Mouse (Mus musculus) lung, postnatal 0 days (tissue): ENCODE measurements around the gene Tm9sf3. TPM values are rescaled to one million over a fixed set of nuclear protein-coding genes. Genes with fewer than 3 reads are reported as not detected.

ENCODE experiments used
- ATAC-seq: fragments of 200-750 bp; cut with Nextera tagmentation; 2 replicates; pipeline ENCODE4 v1.8.0; 2017; ENCODE audit warnings: moderate library complexity
- DNase-seq: peaks from one replicate; pipeline ENCODE4 v3.0.0-alpha.2; 2016; ENCODE audit warnings: low spot score
- H3K27ac ChIP-seq: fragments of 300-500 bp; sonication (generic); 2 replicates; pipeline ENCODE4 v1.5.1; 2014; ENCODE audit warnings: antibody characterized with exemption, mild to moderate bottlenecking, low read length, mixed read lengths
- H3K27me3 ChIP-seq: fragments of 300-500 bp; sonication (generic); replicated peaks from 2 replicates; pipeline ENCODE4 v1.6.1; 2014; ENCODE audit warnings: low read length, mixed read lengths; ENCODE audit not compliant: insufficient read depth
- H3K36me3 ChIP-seq: fragments of 300-500 bp; sonication (generic); 2 replicates; pipeline ENCODE4 v1.6.1; 2014; ENCODE audit warnings: low read length, mixed read lengths; ENCODE audit not compliant: insufficient read depth
- H3K4me1 ChIP-seq: fragments of 300-500 bp; sonication (generic); 2 replicates; pipeline ENCODE4 v1.6.1; 2014; ENCODE audit warnings: antibody characterized with exemption, low read depth, low read length, mixed read lengths; ENCODE audit not compliant: insufficient read depth
- H3K4me2 ChIP-seq: fragments of 300-500 bp; sonication (generic); replicated peaks from 2 replicates; pipeline ENCODE4 v1.6.1; 2014; ENCODE audit warnings: low read depth, mild to moderate bottlenecking, low read length, moderate library complexity, mixed read lengths
- H3K4me3 ChIP-seq: fragments of 300-500 bp; sonication (generic); 2 replicates; pipeline ENCODE4 v1.5.1; 2014; ENCODE audit warnings: low read depth, low read length
- H3K9ac ChIP-seq: fragments of 300-500 bp; sonication (generic); replicated peaks from 2 replicates; pipeline ENCODE4 v1.6.1; 2014; ENCODE audit warnings: low read depth, mild to moderate bottlenecking
- H3K9me3 ChIP-seq: fragments of 300-500 bp; sonication (generic); 2 replicates; pipeline ENCODE4 v1.6.1; 2016; ENCODE audit warnings: low read length, mixed read lengths
- CTCF ChIP-seq: IDR thresholded peaks from 2 replicates; pipeline ENCODE4 v1.5.1; 2016; ENCODE audit warnings: antibody characterized with exemption, mild to moderate bottlenecking
- EP300 ChIP-seq: IDR thresholded peaks from 2 replicates; pipeline ENCODE4 v1.6.1; 2016; ENCODE audit warnings: antibody characterized with exemption, mild to moderate bottlenecking, control low read depth
- WGBS: fragments of 180-500 bp; shearing (Covaris S2); extraction: QIAGEN DNeasy Blood & Tissue Kit; methylation state at CpG from one replicate; pipeline ENCODE4 v1.1.7; 2014; 5-methylcytosine and 5-hydroxymethylcytosine counted together
- polyA plus RNA-seq: library from polyadenylated mRNA; unstranded; fragments of >200 nt; fragmentation: Nextera tagmentation; extraction: Ambion mirVana; gene quantifications from 2 replicates; pipeline ENCODE4 v1.2.1, GENCODE M21; 2015

Tm9sf3 gene
- polyA plus RNA-seq, 1 experiment from 2014 or later = 93.7 TPM

DNA sequence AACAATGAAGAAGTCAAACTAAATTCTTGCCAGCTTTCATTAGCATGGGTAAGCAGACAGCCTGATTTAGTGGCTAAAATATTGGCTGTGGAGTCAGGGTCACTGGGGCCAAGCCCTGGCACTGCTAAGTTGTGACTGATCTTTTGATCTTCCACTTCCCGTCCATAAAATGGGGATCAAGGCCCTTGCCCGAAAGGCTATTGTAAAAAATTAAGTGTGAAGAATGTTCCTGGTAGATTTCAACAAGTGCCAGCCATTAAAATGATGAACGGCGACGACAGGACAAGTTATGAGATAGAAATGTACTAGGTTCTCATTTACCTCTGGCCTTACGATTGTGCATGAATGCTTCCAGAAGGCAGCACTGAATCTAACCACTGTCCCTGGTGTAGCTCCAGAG lies 38.1 kb upstream of the Tm9sf3 start:
- Histone ChIP-seq H3K4me1 (no peaks in the 10 kb centered on the region), H3K9me3 (no peaks in the 10 kb centered on the region), H3K27me3 (no peaks in the 10 kb centered on the region), H3K4me2 (no peak overlapping the region), H3K36me3 (no peaks in the 10 kb centered on the region), H3K4me3 (no peak overlapping the region), H3K9ac (no peak overlapping the region), H3K27ac (no peak overlapping the region)
- ATAC-seq (no peak), DNase-seq (no peak)
- WGBS = 54% methylated on average over 6 of the region's 6 CpGs
- TF ChIP-seq EP300 = no peak
- TF ChIP-seq CTCF = no peak

DNA sequence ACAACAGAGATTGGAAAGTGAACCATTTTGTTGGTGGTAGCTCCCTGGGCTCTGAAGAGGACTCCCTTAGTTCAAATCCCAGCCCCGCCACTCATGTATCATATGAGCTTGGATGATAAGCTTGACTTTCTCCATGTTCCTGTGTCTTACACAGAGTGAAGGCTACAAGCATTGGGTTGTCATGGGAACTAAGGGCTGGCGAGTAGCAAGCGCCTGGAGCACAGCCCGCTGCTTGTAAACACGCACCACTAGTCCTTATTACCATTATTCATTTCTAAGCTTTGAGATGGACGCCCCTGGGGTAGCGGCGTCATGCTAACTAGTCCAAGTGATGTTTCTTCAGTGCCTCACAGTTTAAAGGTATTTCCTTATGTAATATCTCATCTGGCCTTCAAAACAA lies 35.6 kb upstream of the Tm9sf3 start:
- WGBS = 85% methylated on average over 8 of the region's 8 CpGs
- no peaks in the 10 kb centered on the region for H3K27me3 ChIP-seq
- no peak overlapping the region for H3K9ac ChIP-seq
- ATAC-seq (no peak), DNase-seq (no peak)
- no peak overlapping the region for H3K27ac ChIP-seq
- no peaks in the 10 kb centered on the region for H3K9me3 ChIP-seq
- no peak overlapping the region for H3K4me2 ChIP-seq
- no peak overlapping the region for H3K4me3 ChIP-seq
- no peaks in the 10 kb centered on the region for H3K4me1 ChIP-seq
- H3K36me3 ChIP-seq = no peaks in the 10 kb centered on the region
- no peak for TF ChIP-seq EP300
- TF ChIP-seq CTCF = no peak

DNA sequence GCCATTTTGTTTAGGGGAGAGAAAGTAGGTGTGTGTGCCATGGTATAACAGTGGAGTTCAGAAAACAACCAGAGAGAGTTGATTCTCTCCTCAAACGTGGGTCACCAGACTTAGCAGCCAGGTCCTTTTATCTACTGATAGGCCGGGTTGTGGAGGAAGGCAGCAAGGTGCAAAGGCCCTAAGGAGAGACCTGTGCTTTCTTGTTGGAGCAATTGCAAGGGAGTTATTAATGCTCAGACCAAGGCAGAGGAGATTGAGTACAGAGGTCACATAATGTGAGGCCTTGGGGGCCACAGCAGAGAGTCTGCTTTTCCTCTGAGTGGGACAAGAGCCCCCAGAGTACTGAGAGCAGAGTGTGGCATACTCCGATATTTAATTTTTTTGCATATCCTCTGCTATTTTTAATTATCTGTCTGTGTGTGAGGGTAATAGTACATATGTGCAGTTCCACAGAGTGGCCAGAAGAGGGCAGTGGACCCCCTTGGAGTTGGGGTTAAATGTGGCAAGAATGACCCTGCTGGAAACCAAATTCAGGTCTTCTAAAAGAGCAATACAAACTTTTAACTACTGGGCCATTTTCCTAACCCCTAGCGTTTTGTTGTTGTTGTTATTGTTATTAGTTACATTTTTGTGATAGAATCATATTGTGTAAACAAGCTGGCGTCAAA lies 27.3 kb upstream of the Tm9sf3 start:
- H3K27ac ChIP-seq = no peak overlapping the region
- no peak overlapping the region for H3K9ac ChIP-seq
- H3K36me3 ChIP-seq = no peaks in the 10 kb centered on the region
- H3K27me3 ChIP-seq = no peaks in the 10 kb centered on the region
- no peak for ATAC-seq
- H3K4me2 ChIP-seq = no peak overlapping the region
- TF ChIP-seq CTCF (peak; percentile 68), EP300 (no peak)
- H3K4me1 ChIP-seq = no peaks in the 10 kb centered on the region
- no peaks in the 10 kb centered on the region for H3K9me3 ChIP-seq
- DNase-seq = no peak
- WGBS = 57% methylated on average over 5 of the region's 5 CpGs
- no peak overlapping the region for H3K4me3 ChIP-seq

GRCm38 (mm10) chr19:41288568-41288967 lies 24.8 kb upstream of the Tm9sf3 start:
- no peak for ATAC-seq
- WGBS = 72% methylated on average over 6 of the region's 6 CpGs
- TF ChIP-seq CTCF (no peak), EP300 (no peak)
- Histone ChIP-seq H3K4me3 (no peak overlapping the region), H3K27me3 (no peaks in the 10 kb centered on the region), H3K36me3 (no peaks in the 10 kb centered on the region), H3K27ac (no peak overlapping the region), H3K4me2 (no peak overlapping the region), H3K9me3 (no peaks in the 10 kb centered on the region), H3K9ac (no peak overlapping the region), H3K4me1 (no peaks in the 10 kb centered on the region)
- no peak for DNase-seq

DNA sequence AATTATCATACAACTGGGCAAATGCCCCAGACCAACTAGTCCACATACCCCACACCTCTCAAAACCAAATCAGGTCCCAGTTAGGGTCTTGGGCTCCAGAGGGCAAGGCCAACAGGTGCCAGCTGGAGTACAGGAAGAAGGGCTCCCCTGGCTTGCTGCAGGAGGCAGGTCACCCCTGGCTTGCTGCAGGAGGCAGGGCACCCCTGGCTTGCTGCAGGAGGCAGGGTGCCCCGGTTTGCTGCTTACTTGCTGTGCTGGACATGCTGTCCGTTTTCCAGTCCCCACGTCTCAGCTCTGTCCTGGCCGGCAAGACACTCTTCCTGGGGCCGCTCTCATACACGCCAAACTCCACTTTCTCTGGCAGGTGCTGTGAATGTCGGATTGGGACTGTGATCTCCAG lies 23.4 kb upstream of the Tm9sf3 start:
- ATAC-seq (no peak), DNase-seq (no peak)
- Histone ChIP-seq H3K27ac (no peak overlapping the region), H3K4me3 (no peak overlapping the region), H3K4me1 (no peaks in the 10 kb centered on the region), H3K9ac (no peak overlapping the region), H3K27me3 (no peaks in the 10 kb centered on the region), H3K36me3 (no peaks in the 10 kb centered on the region), H3K4me2 (no peak overlapping the region), H3K9me3 (no peaks in the 10 kb centered on the region)
- WGBS = 83% methylated on average over 7 of the region's 7 CpGs
- TF ChIP-seq CTCF (no peak), EP300 (no peak)

GRCm38 (mm10) chr19:41284515-41284914 lies 20.7 kb upstream of the Tm9sf3 start:
- 43% methylated on average over 6 of the region's 6 CpGs for WGBS
- Histone ChIP-seq H3K27me3 (no peaks in the 10 kb centered on the region), H3K27ac (no peak overlapping the region), H3K9me3 (no peaks in the 10 kb centered on the region), H3K4me2 (no peak overlapping the region), H3K4me1 (no peaks in the 10 kb centered on the region), H3K9ac (no peak overlapping the region), H3K4me3 (no peak overlapping the region), H3K36me3 (no peaks in the 10 kb centered on the region)
- DNase-seq (no peak), ATAC-seq (no peak)
- TF ChIP-seq EP300 (no peak), CTCF (no peak)

- Histone ChIP-seq H3K36me3 (no peaks in the 10 kb centered on the region), H3K4me3 (no peak overlapping the region), H3K9me3 (no peaks in the 10 kb centered on the region), H3K27ac (no peak overlapping the region), H3K4me2 (no peak overlapping the region), H3K4me1 (no peaks in the 10 kb centered on the region), H3K9ac (no peak overlapping the region), H3K27me3 (no peaks in the 10 kb centered on the region)
- no peak for TF ChIP-seq EP300
- no peak for TF ChIP-seq CTCF
- DNase-seq (no peak), ATAC-seq (no peak)
- 54% methylated on average over 5 of the region's 5 CpGs for WGBS
These were observed 18.9 kb upstream of the Tm9sf3 start for GRCm38 (mm10) chr19:41282718-41283117.
